Mouse (Mus musculus): ENCODE measurements at regions not wholly inside any gene's neighbourhood (a gene's known extent, or its start where the extent isn't known, plus 50 kb on each side); places are given as distances from the start of the nearest gene placed in this dataset.

- no peaks in the 10 kb centered on the region; the same call in 1 of the 2 replicates for H3K9me3 ChIP-seq (replicated peaks)
- H3K27ac ChIP-seq (ENCODE audit: poor library complexity, severe bottlenecking) = no peak overlapping the region
- H3K27me3 ChIP-seq (replicated peaks) = no peaks in the 10 kb centered on the region
- no peaks in the 10 kb centered on the region for H3K4me1 ChIP-seq (replicated peaks)
- no peak for ATAC-seq (ENCODE audit: insufficient number of reproducible peaks, low FRiP score)
- H3K9ac ChIP-seq = no peak overlapping the region
- 79% methylated on average over 2 of the region's 2 CpGs for WGBS
- no peak overlapping the region for H3K4me2 ChIP-seq
- H3K4me3 ChIP-seq = no peak overlapping the region
- no peaks in the 10 kb centered on the region for H3K36me3 ChIP-seq
Observed at GRCm38 (mm10) chr1:35587900-35588299, 480.3 kb upstream of the Hs6st1 start.

GRCm38 (mm10) chr1:35588939-35589338, 479.3 kb upstream of the Hs6st1 start:
- Histone ChIP-seq H3K4me3 (no peak overlapping the region), H3K36me3 (no peaks in the 10 kb centered on the region), H3K4me2 (no peak overlapping the region), H3K27ac (ENCODE audit: poor library complexity, severe bottlenecking) (no peak overlapping the region), H3K9ac (no peak overlapping the region), H3K27me3 (replicated peaks) (no peaks in the 10 kb centered on the region), H3K9me3 (replicated peaks) (no peaks in the 10 kb centered on the region; the same call in 1 of the 2 replicates), H3K4me1 (replicated peaks) (no peaks in the 10 kb centered on the region)
- 52% methylated on average over 3 of the region's 3 CpGs for WGBS
- ATAC-seq (ENCODE audit: insufficient number of reproducible peaks, low FRiP score) = no peak

- H3K4me2 ChIP-seq = no peak overlapping the region
- ATAC-seq (ENCODE audit: insufficient number of reproducible peaks, low FRiP score) = no peak
- WGBS = 92% methylated on average over 3 of the region's 3 CpGs
Observed at GRCm38 (mm10) chr1:35600847-35601246, 467.4 kb upstream of the Hs6st1 start.

GRCm38 (mm10) chr1:35615131-35615530, 453.1 kb upstream of the Hs6st1 start:
- no peak overlapping the region for H3K27ac ChIP-seq (ENCODE audit: poor library complexity, severe bottlenecking)
- H3K27me3 ChIP-seq (replicated peaks) = no peaks in the 10 kb centered on the region
- no peaks in the 10 kb centered on the region for H3K9me3 ChIP-seq (replicated peaks)
- H3K9ac ChIP-seq = no peak overlapping the region
- no peak overlapping the region for H3K4me3 ChIP-seq
- no peaks in the 10 kb centered on the region for H3K4me1 ChIP-seq (replicated peaks)
- no peaks in the 10 kb centered on the region for H3K36me3 ChIP-seq
- no peak overlapping the region for H3K4me2 ChIP-seq
- 63% methylated on average over 3 of the region's 3 CpGs for WGBS
- no peak for ATAC-seq (ENCODE audit: insufficient number of reproducible peaks, low FRiP score)

More at GRCm38 (mm10) chr1:35600847-35601246, 467.4 kb upstream of the Hs6st1 start:
- Histone ChIP-seq H3K9ac (no peak overlapping the region), H3K4me1 (replicated peaks) (no peaks in the 10 kb centered on the region), H3K27ac (ENCODE audit: poor library complexity, severe bottlenecking) (no peak overlapping the region), H3K9me3 (replicated peaks) (no peaks in the 10 kb centered on the region), H3K27me3 (replicated peaks) (no peaks in the 10 kb centered on the region), H3K4me3 (no peak overlapping the region), H3K36me3 (no peaks in the 10 kb centered on the region)

- H3K4me3 ChIP-seq = no peak overlapping the region
- 51% methylated on average over 4 of the region's 4 CpGs for WGBS
- H3K4me2 ChIP-seq = no peak overlapping the region
- H3K27me3 ChIP-seq (replicated peaks) = no peaks in the 10 kb centered on the region
- H3K9me3 ChIP-seq (replicated peaks) = no peaks in the 10 kb centered on the region
- no peak overlapping the region for H3K27ac ChIP-seq (ENCODE audit: poor library complexity, severe bottlenecking)
- no peak overlapping the region for H3K9ac ChIP-seq
- H3K4me1 ChIP-seq (replicated peaks) = no peaks in the 10 kb centered on the region
- no peaks in the 10 kb centered on the region for H3K36me3 ChIP-seq
- no peak for ATAC-seq (ENCODE audit: insufficient number of reproducible peaks, low FRiP score)
Observed at GRCm38 (mm10) chr1:35619476-35619875, 448.7 kb upstream of the Hs6st1 start.

- H3K9ac ChIP-seq = no peak overlapping the region
- H3K27ac ChIP-seq (ENCODE audit: poor library complexity, severe bottlenecking) = no peak overlapping the region
- no peak for ATAC-seq (ENCODE audit: insufficient number of reproducible peaks, low FRiP score)
- no peaks in the 10 kb centered on the region for H3K36me3 ChIP-seq
- H3K9me3 ChIP-seq (replicated peaks) = no peaks in the 10 kb centered on the region
- H3K4me2 ChIP-seq = no peak overlapping the region
- no peak overlapping the region for H3K4me3 ChIP-seq
- peaks cover 9% of the 10 kb centered on the region for H3K4me1 ChIP-seq (replicated peaks)
- H3K27me3 ChIP-seq (replicated peaks) = no peaks in the 10 kb centered on the region
- WGBS = 18% methylated on average over 7 of the region's 7 CpGs
Observed at GRCm38 (mm10) chr1:35642595-35642994, 425.6 kb upstream of the Hs6st1 start.

GRCm38 (mm10) chr1:35653119-35653956, 414.9 kb upstream of the Hs6st1 start:
- ATAC-seq (ENCODE audit: insufficient number of reproducible peaks, low FRiP score) = no peak
- 73% methylated on average over 13 of the region's 13 CpGs for WGBS
- Histone ChIP-seq H3K4me2 (no peak overlapping the region), H3K27me3 (replicated peaks) (no peaks in the 10 kb centered on the region), H3K4me1 (replicated peaks) (no peaks in the 10 kb centered on the region), H3K36me3 (no peaks in the 10 kb centered on the region), H3K4me3 (no peak overlapping the region), H3K9ac (no peak overlapping the region), H3K27ac (ENCODE audit: poor library complexity, severe bottlenecking) (no peak overlapping the region), H3K9me3 (replicated peaks) (0 out of 2 replicates have a peak, but pooled peaks cover 4% of the 10 kb centered on the region)

- Histone ChIP-seq H3K9me3 (replicated peaks) (0 out of 2 replicates have a peak, but pooled peaks cover 3% of the 10 kb centered on the region), H3K27ac (ENCODE audit: poor library complexity, severe bottlenecking) (no peak overlapping the region), H3K9ac (no peak overlapping the region), H3K36me3 (no peaks in the 10 kb centered on the region), H3K4me1 (replicated peaks) (no peaks in the 10 kb centered on the region), H3K4me2 (no peak overlapping the region), H3K4me3 (no peak overlapping the region), H3K27me3 (replicated peaks) (no peaks in the 10 kb centered on the region)
- ATAC-seq (ENCODE audit: insufficient number of reproducible peaks, low FRiP score) = no peak
- WGBS = 82% methylated on average over 4 of the region's 4 CpGs
Observed at GRCm38 (mm10) chr1:35663006-35663405, 405.2 kb upstream of the Hs6st1 start.

- no peaks in the 10 kb centered on the region for H3K27me3 ChIP-seq (replicated peaks)
- H3K9ac ChIP-seq = no peak overlapping the region
- no peaks in the 10 kb centered on the region for H3K9me3 ChIP-seq (replicated peaks)
- H3K4me2 ChIP-seq = no peak overlapping the region
- H3K4me3 ChIP-seq = no peak overlapping the region
- H3K27ac ChIP-seq (ENCODE audit: poor library complexity, severe bottlenecking) = no peak overlapping the region
- H3K36me3 ChIP-seq = no peaks in the 10 kb centered on the region
- 74% methylated on average over 4 of the region's 4 CpGs for WGBS
- no peak for ATAC-seq (ENCODE audit: insufficient number of reproducible peaks, low FRiP score)
- H3K4me1 ChIP-seq (replicated peaks) = no peaks in the 10 kb centered on the region
Observed at GRCm38 (mm10) chr1:35673524-35673923, 394.7 kb upstream of the Hs6st1 start.

- H3K9me3 ChIP-seq (replicated peaks) = no peaks in the 10 kb centered on the region
- no peak overlapping the region for H3K4me2 ChIP-seq
- H3K4me3 ChIP-seq = no peak overlapping the region
- no peak for ATAC-seq (ENCODE audit: insufficient number of reproducible peaks, low FRiP score)
- no peaks in the 10 kb centered on the region for H3K4me1 ChIP-seq (replicated peaks)
- H3K9ac ChIP-seq = no peak overlapping the region
- H3K27me3 ChIP-seq (replicated peaks) = no peaks in the 10 kb centered on the region
- no peak overlapping the region for H3K27ac ChIP-seq (ENCODE audit: poor library complexity, severe bottlenecking)
- H3K36me3 ChIP-seq = no peaks in the 10 kb centered on the region
- WGBS = 79% methylated on average over 1 of the region's 1 CpGs
Observed at GRCm38 (mm10) chr1:35673992-35674391, 394.2 kb upstream of the Hs6st1 start.

GRCm38 (mm10) chr1:35682511-35682949, 385.7 kb upstream of the Hs6st1 start:
- Histone ChIP-seq H3K4me2 (no peak overlapping the region), H3K4me1 (replicated peaks) (peaks cover 7% of the 10 kb centered on the region), H3K27ac (ENCODE audit: poor library complexity, severe bottlenecking) (no peak overlapping the region), H3K9ac (no peak overlapping the region), H3K4me3 (no peak overlapping the region), H3K9me3 (replicated peaks) (no peaks in the 10 kb centered on the region), H3K36me3 (no peaks in the 10 kb centered on the region), H3K27me3 (replicated peaks) (no peaks in the 10 kb centered on the region)
- no peak for ATAC-seq (ENCODE audit: insufficient number of reproducible peaks, low FRiP score)
- WGBS = 73% methylated on average over 8 of the region's 8 CpGs

GRCm38 (mm10) chr1:35685651-35686050, 382.5 kb upstream of the Hs6st1 start:
- H3K27ac ChIP-seq (ENCODE audit: poor library complexity, severe bottlenecking) = no peak overlapping the region
- no peak overlapping the region for H3K9ac ChIP-seq
- H3K27me3 ChIP-seq (replicated peaks) = no peaks in the 10 kb centered on the region
- H3K4me1 ChIP-seq (replicated peaks) = peaks cover 9% of the 10 kb centered on the region
- H3K4me2 ChIP-seq = no peak overlapping the region
- H3K4me3 ChIP-seq = no peak overlapping the region
- 38% methylated on average over 6 of the region's 6 CpGs for WGBS
- no peaks in the 10 kb centered on the region for H3K9me3 ChIP-seq (replicated peaks)
- no peaks in the 10 kb centered on the region for H3K36me3 ChIP-seq
- ATAC-seq (ENCODE audit: insufficient number of reproducible peaks, low FRiP score) = no peak

Measured in heart, embryonic 12.5 days (tissue).